Mouse (Mus musculus) megakaryocyte, embryonic 14.5 days (primary cell): Measurements from ENCODE around the gene Samd4b.

Experiments used
- FLI1 ChIP-seq: IDR thresholded peaks from 2 replicates; pipeline ENCODE4 v1.6.1; 2012; ENCODE audit warnings: low read length, inconsistent platforms, mixed read lengths
- GATA1 ChIP-seq: IDR thresholded peaks from 3 replicates; pipeline ENCODE4 v1.6.1; 2012; ENCODE audit warnings: mixed read lengths, low read length, inconsistent platforms, borderline replicate concordance

- TF ChIP-seq GATA1, result no peak
- TF ChIP-seq FLI1, result no peak
Measured at GRCm38 (mm10) chr7:28435660-28436259, 162.2 kb downstream of the Samd4b start.
